Mouse (Mus musculus) midbrain, postnatal 0 days (tissue): Measurements from ENCODE around the gene U90926. TPM values are rescaled to one million over a fixed set of nuclear protein-coding genes. Genes with fewer than 3 reads are reported as not detected.

ENCODE experiments used
- ATAC-seq: fragments of 200-750 bp; cut with Nextera tagmentation; 2 replicates; pipeline ENCODE4 v1.8.0; 2017; ENCODE audit warnings: moderate number of reproducible peaks, mild to moderate bottlenecking, moderate TSS enrichment, moderate library complexity; ENCODE audit not compliant: low FRiP score
- DNase-seq: peaks from one replicate; pipeline ENCODE4 v3.0.0-alpha.2; 2015; ENCODE audit warnings: low spot score
- H3K27ac ChIP-seq: fragments of 300-500 bp; sonication (generic); 2 replicates; pipeline ENCODE4 v1.5.1; 2014; ENCODE audit warnings: low read depth, mild to moderate bottlenecking, low read length, mixed read lengths
- H3K27me3 ChIP-seq: fragments of 300-500 bp; sonication (generic); 2 replicates; pipeline ENCODE4 v1.6.1; 2014; ENCODE audit warnings: low read length, control low read depth, mixed read lengths; ENCODE audit not compliant: insufficient read depth
- H3K36me3 ChIP-seq: fragments of 300-500 bp; sonication (generic); 2 replicates; pipeline ENCODE4 v1.6.1; 2014; ENCODE audit warnings: low read length, control low read depth, mixed read lengths; ENCODE audit not compliant: insufficient read depth
- H3K4me1 ChIP-seq: fragments of 300-500 bp; sonication (generic); 2 replicates; pipeline ENCODE4 v1.6.1; 2014; ENCODE audit warnings: mild to moderate bottlenecking, control low read depth, antibody characterized with exemption, low read length, mixed read lengths; ENCODE audit not compliant: insufficient read depth
- H3K4me2 ChIP-seq: fragments of 300-500 bp; sonication (generic); 2 replicates; pipeline ENCODE4 v1.6.1; 2014; ENCODE audit warnings: low read depth, mild to moderate bottlenecking, low read length, mixed read lengths; ENCODE audit not compliant: poor library complexity, severe bottlenecking
- H3K4me3 ChIP-seq: fragments of 300-500 bp; sonication (generic); 2 replicates; pipeline ENCODE4 v1.5.1; 2014; ENCODE audit warnings: low read depth, mild to moderate bottlenecking, low read length, moderate library complexity
- H3K9ac ChIP-seq: fragments of 300-500 bp; sonication (generic); replicated peaks from 2 replicates; pipeline ENCODE4 v1.6.1; 2014; ENCODE audit warnings: mild to moderate bottlenecking, low read length, moderate library complexity, mixed read lengths; ENCODE audit not compliant: poor library complexity, severe bottlenecking
- H3K9me3 ChIP-seq: fragments of 300-500 bp; sonication (generic); 2 replicates; pipeline ENCODE4 v1.6.1; 2016; ENCODE audit warnings: low read length, control low read depth
- CTCF ChIP-seq: IDR thresholded peaks from 2 replicates; pipeline ENCODE4 v1.5.1; 2016; ENCODE audit warnings: antibody characterized with exemption, mild to moderate bottlenecking
- WGBS: fragments of 180-500 bp; shearing (Covaris S2); extraction: QIAGEN DNeasy Blood & Tissue Kit; methylation state at CpG from one replicate; pipeline ENCODE4 v1.1.7; 2014; 5-methylcytosine and 5-hydroxymethylcytosine counted together
- polyA plus RNA-seq: library from polyadenylated mRNA; unstranded; fragments of >200 nt; fragmentation: Nextera tagmentation; extraction: Ambion mirVana; gene quantifications from 2 replicates; pipeline ENCODE4 v1.2.1, GENCODE M21; 2015
- total RNA-seq: library from RNA; depleted of rRNA; stranded (reverse); fragments of >200 nt; gene quantifications from 2 replicates; pipeline ENCODE4 v1.2.3, GENCODE M21; 2014

U90926 gene
- total and polyA plus RNA-seq, 2 experiments from 2014 or later = not detected

DNA sequence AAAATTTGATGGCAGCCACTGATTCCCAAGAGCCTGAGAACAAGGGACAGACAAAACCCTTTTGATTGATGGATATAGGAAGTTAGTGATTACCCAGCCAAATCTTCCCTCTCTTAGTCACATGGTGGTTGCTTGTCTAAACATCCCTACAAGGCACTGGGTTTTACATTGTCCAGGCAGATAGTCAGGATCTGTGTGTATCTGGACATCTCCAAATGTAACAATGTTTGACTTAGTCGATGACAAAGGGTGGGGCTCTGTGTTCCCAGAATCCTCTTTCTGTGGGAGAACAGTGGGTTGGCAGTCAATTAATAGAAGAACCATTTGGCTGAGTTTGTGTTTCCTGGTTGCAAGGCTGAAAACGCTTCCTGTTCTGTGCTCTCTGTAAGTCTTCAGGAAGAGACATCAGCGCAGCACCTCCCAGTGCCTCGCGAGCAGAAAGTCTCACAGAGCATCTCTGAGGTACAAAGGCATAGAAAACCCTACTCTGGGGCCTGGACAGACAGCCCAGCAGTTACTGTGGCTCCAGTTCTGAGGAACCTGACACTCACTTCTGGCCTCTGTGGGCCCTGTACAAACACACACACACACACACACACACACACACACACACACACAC is 19.8 kb upstream of the U90926 start:
- no peak overlapping the region for H3K9ac ChIP-seq
- DNase-seq = no peak
- ATAC-seq = no peak
- TF ChIP-seq CTCF = no peak
- 70% methylated on average over 5 of the region's 5 CpGs for WGBS
- H3K27me3 ChIP-seq = no peaks in the 10 kb centered on the region
- H3K36me3 ChIP-seq = no peaks in the 10 kb centered on the region
- no peaks in the 10 kb centered on the region for H3K4me1 ChIP-seq
- no peak overlapping the region for H3K27ac ChIP-seq
- no peak overlapping the region for H3K4me2 ChIP-seq
- no peak overlapping the region for H3K4me3 ChIP-seq
- no peaks in the 10 kb centered on the region for H3K9me3 ChIP-seq

GRCm38 (mm10) chr5:92233366-92233765 is 18.2 kb upstream of the U90926 start:
- Histone ChIP-seq H3K4me2 (no peak overlapping the region), H3K4me1 (no peaks in the 10 kb centered on the region), H3K4me3 (no peak overlapping the region), H3K27ac (no peak overlapping the region), H3K9ac (no peak overlapping the region), H3K27me3 (no peaks in the 10 kb centered on the region), H3K36me3 (no peaks in the 10 kb centered on the region), H3K9me3 (no peaks in the 10 kb centered on the region)
- DNase-seq = no peak
- TF ChIP-seq CTCF = no peak
- ATAC-seq = no peak
- WGBS = 71% methylated on average over 4 of the region's 4 CpGs

- 76% methylated on average over 10 of the region's 10 CpGs for WGBS
These were observed 16.6 kb upstream of the U90926 start for GRCm38 (mm10) chr5:92231836-92232235.

GRCm38 (mm10) chr5:92230306-92230705 is 15.1 kb upstream of the U90926 start:
- WGBS = 91% methylated on average over 11 of the region's 11 CpGs
- H3K9me3 ChIP-seq = no peaks in the 10 kb centered on the region
- H3K9ac ChIP-seq = no peak overlapping the region
- no peak overlapping the region for H3K27ac ChIP-seq
- no peaks in the 10 kb centered on the region for H3K36me3 ChIP-seq
- no peak overlapping the region for H3K4me2 ChIP-seq
- ATAC-seq (no peak), DNase-seq (no peak)
- H3K27me3 ChIP-seq = no peaks in the 10 kb centered on the region
- no peak for TF ChIP-seq CTCF
- no peaks in the 10 kb centered on the region for H3K4me1 ChIP-seq
- H3K4me3 ChIP-seq = no peak overlapping the region

More at GRCm38 (mm10) chr5:92231836-92232235, 16.6 kb upstream of the U90926 start:
- Histone ChIP-seq H3K4me2 (no peak overlapping the region), H3K27ac (no peak overlapping the region), H3K9me3 (no peaks in the 10 kb centered on the region), H3K4me3 (no peak overlapping the region), H3K36me3 (no peaks in the 10 kb centered on the region), H3K4me1 (no peaks in the 10 kb centered on the region), H3K9ac (no peak overlapping the region), H3K27me3 (no peaks in the 10 kb centered on the region)
- no peak for TF ChIP-seq CTCF
- DNase-seq = no peak
- ATAC-seq = no peak

DNA sequence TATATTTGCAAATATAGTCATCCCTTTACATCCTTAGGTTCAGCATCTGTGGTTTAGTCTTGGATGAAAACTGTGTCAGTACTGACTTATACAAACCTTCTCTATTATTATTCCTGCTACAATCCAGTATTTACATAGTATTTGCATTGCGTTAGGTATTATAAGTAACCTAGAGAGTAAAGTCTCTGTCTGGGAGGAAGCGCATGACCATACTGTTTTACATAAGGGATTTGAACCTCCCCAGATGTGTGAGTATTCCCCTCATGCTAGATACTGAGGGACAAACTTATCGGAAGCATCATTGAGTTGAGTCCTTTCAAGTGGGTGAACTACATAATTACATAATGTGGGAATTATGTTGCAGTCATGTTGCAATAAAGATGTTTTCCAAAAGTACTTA is 14.3 kb upstream of the U90926 start:
- Histone ChIP-seq H3K27me3 (no peaks in the 10 kb centered on the region), H3K9me3 (no peaks in the 10 kb centered on the region), H3K4me2 (no peak overlapping the region), H3K9ac (no peak overlapping the region), H3K27ac (no peak overlapping the region), H3K4me1 (no peaks in the 10 kb centered on the region), H3K4me3 (no peak overlapping the region), H3K36me3 (no peaks in the 10 kb centered on the region)
- ATAC-seq (no peak), DNase-seq (no peak)
- WGBS = 91% methylated on average over 3 of the region's 3 CpGs
- no peak for TF ChIP-seq CTCF

DNA sequence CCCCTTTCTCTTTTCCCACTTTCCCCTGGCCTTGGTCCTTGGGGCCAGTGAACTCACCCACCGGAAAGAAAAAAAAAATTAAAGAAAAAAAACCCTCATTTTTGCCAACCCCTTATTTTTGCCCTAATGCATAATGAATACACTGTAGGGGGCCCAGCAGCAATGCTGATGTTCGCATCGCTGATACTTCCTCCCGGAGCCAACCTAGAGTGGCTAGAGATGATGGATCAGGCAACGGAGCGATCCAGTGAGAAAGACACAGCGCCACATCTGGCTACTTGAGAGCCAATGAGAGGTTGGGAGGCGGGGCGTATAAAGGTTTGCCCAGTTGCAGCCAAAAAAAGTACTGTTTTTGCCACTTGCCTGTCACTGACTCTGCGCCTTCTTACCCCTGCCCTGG is 13.6 kb upstream of the U90926 start:
- Histone ChIP-seq H3K4me3 (no peak overlapping the region), H3K4me1 (no peaks in the 10 kb centered on the region), H3K9me3 (no peaks in the 10 kb centered on the region), H3K27me3 (no peaks in the 10 kb centered on the region), H3K36me3 (no peaks in the 10 kb centered on the region), H3K9ac (no peak overlapping the region), H3K4me2 (no peak overlapping the region), H3K27ac (no peak overlapping the region)
- no peak for DNase-seq
- 33% methylated on average over 10 of the region's 10 CpGs for WGBS
- TF ChIP-seq CTCF = no peak
- no peak for ATAC-seq
